Mouse (Mus musculus) liver, embryonic 12.5 days (tissue): ENCODE data around the gene Faim. TPM values are rescaled to one million over a fixed set of nuclear protein-coding genes. Genes with fewer than 3 reads are reported as not detected.

Source experiments
- ATAC-seq: fragments of 200-750 bp; cut with Nextera tagmentation; 2 replicates; pipeline ENCODE4 v1.8.0; 2017; ENCODE audit warnings: moderate number of reproducible peaks, mild to moderate bottlenecking, moderate library complexity
- H3K27ac ChIP-seq: fragments of 300-500 bp; sonication (generic); 2 replicates; pipeline ENCODE4 v1.5.1; 2016; ENCODE audit warnings: mild to moderate bottlenecking
- H3K27me3 ChIP-seq: fragments of 300-500 bp; sonication (generic); replicated peaks from 2 replicates; pipeline ENCODE4 v1.6.1; 2016; ENCODE audit warnings: mild to moderate bottlenecking, moderate library complexity
- H3K36me3 ChIP-seq: fragments of 300-500 bp; sonication (generic); 2 replicates; pipeline ENCODE4 v1.6.1; 2016; ENCODE audit warnings: mild to moderate bottlenecking, moderate library complexity
- H3K4me1 ChIP-seq: fragments of 300-500 bp; sonication (generic); 2 replicates; pipeline ENCODE4 v1.6.1; 2016
- H3K4me2 ChIP-seq: fragments of 300-500 bp; sonication (generic); 2 replicates; pipeline ENCODE4 v1.6.1; 2016; ENCODE audit warnings: mild to moderate bottlenecking, moderate library complexity
- H3K4me3 ChIP-seq: fragments of 300-500 bp; sonication (generic); 2 replicates; pipeline ENCODE4 v1.5.1; 2016; ENCODE audit warnings: mild to moderate bottlenecking, moderate library complexity
- H3K9ac ChIP-seq: fragments of 300-500 bp; sonication (generic); 2 replicates; pipeline ENCODE4 v1.6.1; 2016; ENCODE audit warnings: mild to moderate bottlenecking, moderate library complexity
- H3K9me3 ChIP-seq: fragments of 300-500 bp; sonication (generic); replicated peaks from 2 replicates; pipeline ENCODE4 v1.6.1; 2016; ENCODE audit warnings: mild to moderate bottlenecking, moderate library complexity
- WGBS: fragments of 180-500 bp; shearing (Covaris S2); methylation state at CpG from one replicate; pipeline ENCODE4 v1.1.7; 2016; ENCODE audit not compliant: insufficient replicate concordance; 5-methylcytosine and 5-hydroxymethylcytosine counted together
- polyA plus RNA-seq: library from polyadenylated mRNA; unstranded; fragments of >200 nt; fragmentation: Nextera tagmentation; extraction: Ambion mirVana; gene quantifications from 2 replicates; pipeline ENCODE4 v1.2.1, GENCODE M21; 2016

The Faim gene
- polyA plus RNA-seq, 1 experiment from 2014 or later, result 22.9 TPM

DNA sequence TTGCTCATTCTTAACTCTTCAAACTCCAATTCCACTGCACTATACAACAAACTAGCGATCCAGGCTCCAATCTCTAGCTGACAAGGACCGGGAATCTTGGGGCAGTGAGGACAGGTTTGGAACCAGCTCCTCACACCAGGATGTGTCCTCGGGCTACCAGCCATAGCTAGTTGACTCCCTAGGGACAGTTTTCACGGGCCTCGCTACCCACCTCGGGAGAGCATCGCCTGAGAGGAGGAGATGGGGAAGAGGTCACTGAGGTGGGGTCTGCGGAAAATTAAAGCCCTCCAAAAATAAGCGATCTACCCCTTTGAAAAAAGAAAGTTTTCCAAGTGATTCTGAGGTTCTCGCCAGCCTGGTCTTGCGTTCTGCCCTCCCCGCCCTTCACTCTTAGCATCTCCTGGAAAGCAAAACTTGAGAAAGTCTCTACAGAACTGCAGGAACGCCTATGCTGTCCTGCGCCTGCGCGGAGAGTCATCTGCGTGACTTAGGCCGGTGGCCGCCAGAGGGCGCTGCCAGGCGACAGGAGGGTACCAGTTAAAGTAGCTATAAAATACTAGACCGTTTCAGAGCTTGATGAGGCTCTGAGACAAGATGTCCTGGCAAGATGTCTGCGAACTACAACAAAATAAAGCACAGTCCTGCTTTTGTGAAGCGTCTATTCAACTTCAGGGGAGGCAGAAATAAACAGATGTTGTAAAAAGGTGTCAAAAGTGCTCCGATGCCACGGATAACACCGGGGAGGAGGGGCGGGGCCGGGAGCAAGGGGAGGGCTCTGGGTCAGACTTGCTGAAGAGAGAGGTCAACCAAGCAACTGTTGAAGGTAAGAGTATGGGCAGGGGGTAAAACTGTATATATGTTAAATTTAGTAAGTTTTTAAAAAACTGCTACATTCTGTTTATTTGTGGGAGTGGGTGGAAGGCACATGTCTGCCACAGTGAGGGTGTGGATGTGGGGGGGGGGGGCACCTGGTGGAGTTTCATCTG, 6.4 kb upstream of the Faim start:
- peaks cover 9% of the 10 kb centered on the region for H3K4me1 ChIP-seq
- 7% methylated on average over 29 of the region's 29 CpGs for WGBS
- H3K36me3 ChIP-seq, result no peaks in the 10 kb centered on the region
- peaks cover 85% of the 10 kb centered on the region for H3K27me3 ChIP-seq
- peak; percentile 60 for ATAC-seq
- H3K9me3 ChIP-seq, result no peaks in the 10 kb centered on the region
- peak overlapping the region; percentile 26 for H3K4me3 ChIP-seq
- peak overlapping the region; percentile 64 for H3K4me2 ChIP-seq
- no peak overlapping the region for H3K27ac ChIP-seq
- H3K9ac ChIP-seq, result no peak overlapping the region

DNA sequence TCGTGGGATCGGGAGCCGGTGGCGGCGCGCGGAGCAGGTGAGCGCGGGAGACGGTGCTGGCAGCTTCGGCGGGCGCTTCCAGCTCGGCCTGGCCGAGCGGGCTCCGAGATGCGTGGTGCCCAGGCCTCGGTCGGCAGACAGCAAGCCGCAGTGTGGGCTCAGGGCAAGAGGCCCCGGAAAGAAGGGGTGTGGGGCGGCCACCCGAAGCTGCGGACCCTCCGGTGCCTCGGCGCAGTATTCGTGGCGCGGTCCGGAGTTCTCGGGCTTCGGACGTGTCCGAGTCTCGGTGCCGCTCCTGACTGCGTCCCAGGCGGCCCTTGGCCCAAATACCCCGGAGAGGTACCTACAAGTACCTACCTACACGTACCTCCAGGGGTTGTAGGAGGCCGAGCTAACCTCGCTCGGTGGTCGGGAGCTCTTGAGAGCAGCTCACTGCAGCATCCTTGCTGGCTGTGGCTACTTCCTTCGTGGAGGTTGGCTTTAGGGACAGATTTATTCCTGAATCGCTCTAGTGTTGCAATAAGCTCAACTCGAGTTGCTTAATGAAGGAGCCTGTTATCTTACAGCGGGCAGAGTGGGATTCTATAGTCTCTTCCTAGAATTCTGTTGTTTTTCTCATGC, 413 bp downstream of the Faim start:
- peak overlapping the region; percentile 99 for H3K4me2 ChIP-seq
- peaks cover 18% of the 10 kb centered on the region for H3K4me1 ChIP-seq
- WGBS, result under 1% methylated on average over 50 of the region's 50 CpGs
- H3K9me3 ChIP-seq, result no peaks in the 10 kb centered on the region
- H3K27me3 ChIP-seq, result peaks cover 27% of the 10 kb centered on the region
- H3K36me3 ChIP-seq, result no peaks in the 10 kb centered on the region
- H3K27ac ChIP-seq, result peak overlapping the region; percentile 71
- peak overlapping the region; percentile 83 for H3K9ac ChIP-seq
- ATAC-seq, result peak; percentile 24
- peak overlapping the region; percentile 78 for H3K4me3 ChIP-seq

DNA sequence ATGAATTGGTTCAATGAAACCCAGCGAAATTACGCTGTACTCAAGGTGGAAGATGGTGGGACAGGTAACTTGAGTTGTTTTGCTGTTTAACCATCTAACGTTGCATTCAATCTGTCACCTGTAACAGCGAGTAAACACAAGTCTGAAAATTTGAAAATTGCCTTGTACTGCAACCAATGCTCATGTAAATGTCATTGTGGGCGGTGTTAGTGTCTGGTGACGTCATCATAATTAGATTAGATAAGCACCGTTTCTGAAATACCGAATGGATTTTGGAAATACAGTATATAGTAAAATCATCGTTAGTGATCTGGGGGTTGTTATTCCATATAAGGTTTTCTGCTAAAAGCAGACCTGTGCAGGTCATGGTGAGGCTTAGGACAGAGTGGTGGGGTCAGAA, 958 bp downstream of the Faim start:
- no peak for ATAC-seq
- Histone ChIP-seq H3K27ac (no peak overlapping the region), H3K4me2 (peak overlapping the region; percentile 99), H3K4me3 (peak overlapping the region; percentile 78), H3K9me3 (no peaks in the 10 kb centered on the region), H3K9ac (peak overlapping the region; percentile 83), H3K36me3 (no peaks in the 10 kb centered on the region), H3K27me3 (peaks cover 24% of the 10 kb centered on the region), H3K4me1 (peaks cover 18% of the 10 kb centered on the region)
- 39% methylated on average over 9 of the region's 9 CpGs for WGBS

DNA sequence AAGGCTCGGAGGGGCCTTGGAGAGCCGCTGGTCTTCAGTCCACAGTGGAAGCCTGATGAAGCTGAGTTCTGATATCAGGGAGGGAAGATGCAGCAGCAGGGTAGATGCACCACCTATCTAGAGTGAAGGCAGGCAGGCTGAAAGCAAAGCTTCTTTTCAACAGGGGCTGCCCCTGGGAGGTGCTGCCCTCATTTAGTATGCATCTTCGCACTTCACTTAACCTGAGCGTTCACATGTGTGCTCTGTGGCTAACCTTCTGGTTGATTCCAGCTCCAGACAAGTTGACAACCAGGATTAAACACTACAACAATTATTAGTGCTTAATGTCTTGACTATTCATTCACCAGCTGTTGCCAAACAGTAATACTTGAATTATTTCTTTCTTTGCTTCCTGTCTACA, 7.9 kb downstream of the Faim start:
- Histone ChIP-seq H3K36me3 (peaks cover 21% of the 10 kb centered on the region), H3K4me2 (no peak overlapping the region), H3K9ac (no peak overlapping the region), H3K4me3 (no peak overlapping the region), H3K9me3 (no peaks in the 10 kb centered on the region), H3K27me3 (no peaks in the 10 kb centered on the region), H3K4me1 (no peaks in the 10 kb centered on the region), H3K27ac (no peak overlapping the region)
- ATAC-seq, result no peak
- 88% methylated on average over 4 of the region's 4 CpGs for WGBS

GRCm38 (mm10) chr9:98999881-99000339, 13.7 kb downstream of the Faim start:
- no peak overlapping the region for H3K9ac ChIP-seq
- H3K27ac ChIP-seq, result no peak overlapping the region
- no peak overlapping the region for H3K4me2 ChIP-seq
- no peak overlapping the region for H3K4me3 ChIP-seq
- H3K9me3 ChIP-seq, result no peaks in the 10 kb centered on the region
- H3K27me3 ChIP-seq, result no peaks in the 10 kb centered on the region
- 63% methylated on average over 9 of the region's 9 CpGs for WGBS
- peaks cover 24% of the 10 kb centered on the region for H3K36me3 ChIP-seq
- no peak for ATAC-seq
- H3K4me1 ChIP-seq, result no peaks in the 10 kb centered on the region

DNA sequence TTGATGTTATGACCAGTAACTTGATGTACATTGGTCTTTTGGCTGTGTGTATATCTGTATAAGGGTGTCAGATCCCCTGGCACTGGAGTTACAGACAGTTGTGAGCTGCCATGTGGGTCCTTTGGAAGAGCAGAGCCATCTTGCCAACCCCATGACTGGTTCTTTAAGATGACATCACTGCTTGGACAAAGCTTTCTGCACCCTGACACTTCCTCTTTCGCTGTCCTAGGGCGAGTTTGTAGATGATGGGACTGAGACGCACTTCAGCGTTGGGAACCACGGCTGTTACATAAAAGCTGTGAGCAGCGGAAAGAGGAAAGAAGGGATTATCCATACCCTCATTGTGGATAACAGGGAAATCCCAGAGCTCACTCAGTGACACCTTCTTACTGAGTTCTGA, 15.2 kb downstream of the Faim start:
- Histone ChIP-seq H3K4me3 (no peak overlapping the region), H3K4me2 (no peak overlapping the region), H3K27me3 (no peaks in the 10 kb centered on the region), H3K4me1 (no peaks in the 10 kb centered on the region), H3K36me3 (peaks cover 24% of the 10 kb centered on the region), H3K9ac (no peak overlapping the region), H3K27ac (no peak overlapping the region), H3K9me3 (no peaks in the 10 kb centered on the region)
- WGBS, result 76% methylated on average over 6 of the region's 6 CpGs
- ATAC-seq, result no peak

DNA sequence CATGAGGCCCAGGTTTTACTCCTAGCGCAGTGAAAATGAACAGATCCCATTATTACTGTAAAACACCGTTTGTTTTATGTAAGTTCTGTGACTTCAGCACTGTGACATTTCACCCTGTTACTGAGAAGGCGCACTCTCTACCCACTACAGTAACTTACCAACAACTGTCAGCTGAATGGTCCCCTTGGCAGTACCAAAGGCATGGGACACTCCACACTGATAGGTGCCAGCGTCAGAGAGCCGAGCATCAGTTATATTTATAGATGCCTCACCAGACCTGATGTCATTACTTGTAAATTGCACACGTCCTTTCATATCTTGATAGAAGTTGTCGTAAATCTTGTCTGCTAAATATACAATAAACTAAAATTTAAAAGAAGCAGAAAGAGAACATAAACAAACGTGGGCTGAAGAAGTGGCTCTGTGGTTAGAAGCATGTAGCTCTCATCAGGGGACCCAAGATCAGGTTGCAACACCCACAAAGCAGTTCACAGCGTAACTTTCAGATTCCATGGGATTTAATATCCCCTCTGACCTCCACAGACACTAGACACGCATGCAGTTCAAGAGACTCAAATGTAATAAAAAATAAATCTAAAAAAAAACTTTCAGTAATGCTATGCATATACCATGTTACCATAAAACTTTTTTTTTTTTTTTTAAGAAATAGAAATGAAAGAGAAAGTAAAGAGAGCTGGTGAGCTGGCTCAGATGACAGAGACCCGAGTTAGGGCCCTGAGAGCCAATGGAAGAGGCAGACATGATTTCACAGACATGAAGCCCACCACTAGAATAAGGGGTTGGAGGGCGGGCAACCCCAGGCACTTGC, 23.1 kb downstream of the Faim start:
- Histone ChIP-seq H3K9ac (no peak overlapping the region), H3K9me3 (no peaks in the 10 kb centered on the region), H3K27ac (no peak overlapping the region), H3K4me3 (no peak overlapping the region), H3K4me1 (no peaks in the 10 kb centered on the region), H3K27me3 (no peaks in the 10 kb centered on the region), H3K4me2 (no peak overlapping the region), H3K36me3 (no peaks in the 10 kb centered on the region)
- 69% methylated on average over 12 of the region's 12 CpGs for WGBS
- ATAC-seq, result no peak

DNA sequence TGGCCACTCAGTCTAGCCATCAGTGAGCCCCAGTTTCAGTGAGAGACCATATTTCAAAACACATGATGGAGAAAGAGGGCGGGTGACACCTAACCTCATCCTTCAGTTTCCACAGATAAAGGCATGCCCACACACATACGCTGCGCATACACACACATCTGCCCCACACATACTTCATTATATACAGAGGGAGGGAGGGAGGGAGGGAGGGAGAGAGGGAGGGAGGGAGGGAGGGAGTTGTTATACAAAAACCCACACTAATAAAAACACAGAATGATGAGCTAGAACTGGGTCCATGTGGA, 23.7 kb downstream of the Faim start:
- ATAC-seq, result no peak
- Histone ChIP-seq H3K36me3 (no peaks in the 10 kb centered on the region), H3K27me3 (no peaks in the 10 kb centered on the region), H3K9me3 (no peaks in the 10 kb centered on the region), H3K4me2 (no peak overlapping the region), H3K9ac (no peak overlapping the region), H3K4me1 (no peaks in the 10 kb centered on the region), H3K27ac (no peak overlapping the region), H3K4me3 (no peak overlapping the region)
- WGBS, result 86% methylated on average over 3 of the region's 3 CpGs

GRCm38 (mm10) chr9:99016301-99016700, 30.1 kb downstream of the Faim start:
- Histone ChIP-seq H3K4me3 (no peak overlapping the region), H3K36me3 (no peaks in the 10 kb centered on the region), H3K27me3 (no peaks in the 10 kb centered on the region), H3K9me3 (no peaks in the 10 kb centered on the region), H3K9ac (no peak overlapping the region), H3K4me2 (no peak overlapping the region), H3K27ac (no peak overlapping the region), H3K4me1 (no peaks in the 10 kb centered on the region)
- WGBS, result 63% methylated on average over 3 of the region's 3 CpGs
- no peak for ATAC-seq

DNA sequence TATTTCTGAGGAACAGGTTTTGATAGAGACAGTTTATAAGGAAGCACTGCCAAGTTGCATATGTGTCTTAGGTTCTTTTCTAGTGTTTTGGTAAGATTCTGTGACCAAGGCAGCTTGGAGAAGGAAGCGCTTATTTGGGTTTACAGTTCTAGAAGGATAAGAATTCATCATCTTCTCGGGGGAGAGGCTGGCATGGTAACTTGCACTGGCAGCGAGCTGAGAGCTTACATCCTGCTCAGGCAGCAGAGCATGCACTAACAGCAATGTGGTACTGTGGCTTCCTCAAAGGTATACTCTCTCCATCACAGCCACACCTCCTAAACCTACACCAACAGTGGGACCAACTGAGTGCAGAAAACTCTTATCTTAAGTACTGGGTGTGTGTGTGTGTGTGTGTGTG, 30.6 kb downstream of the Faim start:
- 66% methylated on average over 3 of the region's 3 CpGs for WGBS
- Histone ChIP-seq H3K4me3 (no peak overlapping the region), H3K27ac (no peak overlapping the region), H3K27me3 (no peaks in the 10 kb centered on the region), H3K4me2 (no peak overlapping the region), H3K9me3 (no peaks in the 10 kb centered on the region), H3K4me1 (no peaks in the 10 kb centered on the region), H3K36me3 (no peaks in the 10 kb centered on the region), H3K9ac (no peak overlapping the region)
- ATAC-seq, result no peak

- Histone ChIP-seq H3K4me2 (no peak overlapping the region), H3K36me3 (no peaks in the 10 kb centered on the region), H3K4me1 (no peaks in the 10 kb centered on the region), H3K4me3 (no peak overlapping the region), H3K9ac (no peak overlapping the region), H3K9me3 (no peaks in the 10 kb centered on the region), H3K27me3 (no peaks in the 10 kb centered on the region), H3K27ac (no peak overlapping the region)
- 70% methylated on average over 6 of the region's 6 CpGs for WGBS
- ATAC-seq, result no peak
Measured at GRCm38 (mm10) chr9:99017679-99018078, 31.5 kb downstream of the Faim start.

- ATAC-seq, result no peak
- Histone ChIP-seq H3K27ac (no peak overlapping the region), H3K4me1 (no peaks in the 10 kb centered on the region), H3K27me3 (no peaks in the 10 kb centered on the region), H3K4me2 (no peak overlapping the region), H3K9ac (no peak overlapping the region), H3K4me3 (no peak overlapping the region), H3K36me3 (no peaks in the 10 kb centered on the region), H3K9me3 (no peaks in the 10 kb centered on the region)
- WGBS, result 59% methylated on average over 5 of the region's 5 CpGs
Measured at GRCm38 (mm10) chr9:99021166-99021565, 35.0 kb downstream of the Faim start.
